Mouse (Mus musculus) neural tube, embryonic 10.5 days (tissue): ENCODE results near the gene 6430628N08Rik.

Source experiments
- DNase-seq: peaks from one replicate; pipeline ENCODE4 v3.0.0-alpha.2; 2017; ENCODE audit warnings: low spot score; ENCODE audit errors: extremely low spot score

6430628N08Rik gene

DNA sequence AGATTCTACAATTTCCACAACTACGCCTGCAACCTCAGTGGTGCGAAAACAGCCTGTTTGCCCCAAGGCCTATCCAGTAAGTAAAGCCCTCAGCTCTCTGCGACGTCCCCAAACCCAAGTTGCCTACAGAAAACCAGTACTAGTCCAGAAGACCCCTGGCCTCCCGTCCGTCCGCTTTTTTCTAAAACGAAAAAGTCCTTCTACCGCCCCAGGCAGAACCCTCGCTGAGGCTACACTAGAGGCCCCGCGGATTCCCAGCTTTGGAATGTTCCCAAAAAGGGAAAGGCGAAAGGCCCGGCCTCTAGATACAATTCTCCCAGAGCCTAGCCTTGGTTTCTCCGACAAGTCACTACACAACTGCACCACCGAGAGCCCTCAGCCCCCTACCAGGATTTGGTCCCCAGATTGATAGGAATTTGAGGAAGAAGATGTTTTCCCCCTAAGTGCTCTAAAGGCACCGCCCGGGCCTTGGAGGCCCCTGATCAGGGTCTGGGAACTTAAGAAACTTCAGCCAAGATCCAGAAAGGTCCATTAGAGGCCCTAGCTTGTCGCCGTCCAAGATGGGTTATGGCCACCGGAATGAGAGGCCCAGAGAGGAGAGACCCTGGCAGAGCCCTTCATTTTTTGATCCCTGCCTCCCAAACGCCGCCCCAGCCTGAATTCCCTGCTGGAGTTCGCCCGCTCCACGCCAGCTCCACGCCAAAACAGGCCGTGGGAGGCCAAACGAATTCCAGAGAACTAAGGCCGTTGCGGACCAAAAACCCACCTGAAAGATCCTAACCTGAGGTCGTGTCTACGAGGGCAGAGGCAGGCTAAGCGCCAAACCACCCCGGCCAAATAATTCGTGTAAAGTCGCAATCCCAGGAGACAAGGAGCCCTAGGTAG is 48.1 kb downstream of the 6430628N08Rik start:
- peak; percentile 74 for DNase-seq

DNA sequence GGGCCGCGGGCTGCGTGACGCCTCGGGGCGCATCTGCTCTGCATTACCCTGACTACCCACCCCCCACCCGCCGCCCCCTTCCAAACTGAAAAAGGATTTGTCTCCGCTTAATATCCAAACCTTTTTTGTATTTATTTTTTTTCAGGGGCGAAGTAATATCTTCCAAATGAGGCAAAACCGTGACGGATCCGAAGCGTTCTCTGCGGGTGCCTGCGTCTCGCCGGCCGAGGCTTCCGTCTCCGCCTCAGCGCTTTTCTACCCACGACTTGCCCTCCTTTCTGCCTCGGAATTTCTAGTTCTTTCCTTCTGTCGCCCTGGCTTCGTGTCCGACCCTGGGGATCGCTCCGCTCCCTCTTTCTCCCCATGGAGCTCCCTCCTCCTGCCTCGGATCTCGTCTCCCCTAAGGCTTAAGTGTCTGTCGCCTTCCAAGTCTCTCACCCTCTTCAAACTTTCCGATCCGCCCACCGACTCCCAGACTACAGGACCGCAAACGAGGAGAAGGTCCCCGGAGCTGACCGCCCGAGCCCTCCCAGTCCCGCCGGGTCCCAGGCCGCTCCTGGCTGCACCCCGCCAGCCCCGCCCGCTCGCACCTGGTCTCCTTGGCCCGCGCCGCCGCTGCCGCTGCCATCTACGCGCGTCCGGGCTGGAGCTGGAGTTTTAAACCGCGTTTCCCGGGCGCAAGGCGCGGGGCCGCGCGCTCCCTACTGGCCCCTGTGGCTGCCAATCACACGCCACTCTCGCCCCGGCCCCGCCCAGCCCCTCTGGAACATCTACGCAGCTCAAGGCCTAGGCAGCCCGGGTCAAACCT is 49.0 kb downstream of the 6430628N08Rik start, which contains the start of gene Dmbx1:
TSS of gene Dmbx1 (minus strand) at position 632 of the 808 bp plus-strand sequence.
- DNase-seq, result peak; percentile 82

DNA sequence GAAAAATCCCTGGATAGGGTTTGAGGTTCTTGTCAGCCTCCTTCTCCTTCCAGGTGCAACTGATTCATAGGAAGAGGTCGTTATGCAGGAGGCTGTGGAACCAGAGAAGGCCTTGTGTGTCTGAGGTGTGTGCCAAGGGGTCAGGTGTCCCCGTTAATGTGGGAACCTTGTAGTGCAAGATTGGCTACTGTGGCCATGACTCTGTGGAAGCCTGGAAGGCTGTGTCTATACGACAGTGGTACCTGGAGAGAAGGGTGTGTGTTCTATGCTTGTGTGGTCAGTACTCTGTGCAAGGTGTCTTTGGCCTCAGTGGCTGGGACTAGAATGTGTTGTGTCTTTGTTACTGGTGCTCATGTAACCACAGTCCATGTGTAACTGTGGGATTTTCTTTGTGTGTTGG is 50.2 kb downstream of the 6430628N08Rik start:
- peak; percentile 35 for DNase-seq

DNA sequence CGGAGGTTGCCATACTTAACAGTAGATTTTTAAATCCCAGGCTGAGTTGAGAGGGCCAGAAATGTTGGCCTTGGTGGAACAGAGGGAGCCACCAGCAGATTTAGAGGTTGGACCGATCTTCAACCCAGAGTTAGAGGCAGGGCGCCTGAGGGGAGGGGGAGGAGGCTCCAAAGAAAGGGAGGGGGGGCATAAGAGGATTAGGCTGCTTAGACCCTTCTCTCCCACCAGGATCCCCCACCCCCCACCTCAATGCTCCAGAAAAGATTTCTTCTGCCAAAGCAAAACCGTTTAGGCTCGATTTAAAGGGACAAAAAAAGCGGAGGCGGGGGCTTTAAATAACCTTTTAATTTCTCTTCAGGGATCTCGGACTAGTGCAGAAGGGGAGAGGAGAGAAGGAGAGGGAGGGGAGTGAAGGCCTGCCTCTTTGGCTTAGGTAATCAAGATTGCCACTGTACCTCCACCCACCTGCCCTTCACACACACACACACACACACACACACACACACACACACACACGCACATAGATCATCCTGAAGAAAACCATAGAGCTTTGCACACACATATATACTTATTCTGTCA is 50.9 kb downstream of the 6430628N08Rik start:
- no peak for DNase-seq

DNA sequence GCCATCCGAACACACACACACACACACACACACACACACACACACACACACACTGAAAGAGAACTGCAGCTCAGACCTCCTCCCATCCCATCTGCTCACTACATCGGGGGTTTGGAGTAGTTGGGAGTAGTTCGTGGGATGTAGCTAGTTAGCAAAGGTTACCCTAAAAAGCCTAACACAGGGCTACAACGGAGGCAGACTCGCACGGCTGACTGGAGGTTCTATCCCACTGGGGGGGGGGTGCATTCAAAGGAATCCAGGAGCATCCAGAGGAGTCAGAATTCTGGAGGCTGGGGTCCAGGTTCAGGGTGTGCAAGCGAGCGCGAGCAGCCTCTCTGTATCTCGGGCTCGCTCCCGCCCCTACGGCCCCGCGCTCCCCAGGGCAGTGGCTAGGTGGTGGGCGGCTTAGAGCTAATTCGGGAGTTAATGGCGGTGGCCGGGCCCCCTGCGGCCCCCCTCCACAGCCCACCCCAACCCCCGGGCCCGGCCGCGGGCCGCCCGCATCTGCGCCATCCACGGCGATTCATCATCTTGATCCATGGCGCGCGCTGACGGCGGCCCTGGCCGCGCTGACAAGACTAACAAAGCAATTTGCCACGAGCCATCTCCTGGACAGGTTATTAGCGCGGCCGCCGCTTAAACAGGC is 53.3 kb downstream of the 6430628N08Rik start:
- DNase-seq, result no peak
